Mouse (Mus musculus): ENCODE results near the gene Snd1.
"Not testable (repeated sequence)": the region's sequence is repeated elsewhere in the genome, so short reads cannot be mapped to it uniquely, and the experiment has no call there.

Snd1 gene

GRCm38 (mm10) chr6:28896762-28897320, 421.9 kb downstream of the Snd1 start:
- CTCF ChIA-PET = no interaction called here

- CTCF ChIA-PET = interaction anchor here (0.5 kb wide), 1 partner anchor 53 kb away, joined by 4 read pairs; no protein-coding TSS in a partner anchor
Measured at GRCm38 (mm10) chr6:28897326-28898085, 422.6 kb downstream of the Snd1 start.

- CTCF ChIA-PET = no interaction called here
Measured at GRCm38 (mm10) chr6:28898836-28899235, 423.9 kb downstream of the Snd1 start.

- CTCF ChIA-PET = interaction anchor here (0.7 kb wide), 1 partner anchor 465 kb away, joined by 3 read pairs; no protein-coding TSS in a partner anchor
Measured at GRCm38 (mm10) chr6:28902573-28902972, 427.6 kb downstream of the Snd1 start.

GRCm38 (mm10) chr6:28904417-28904816, 429.5 kb downstream of the Snd1 start:
- CTCF ChIA-PET = no interaction called here

- CTCF ChIA-PET = no interaction called here
Measured at GRCm38 (mm10) chr6:28905301-28905700, 430.4 kb downstream of the Snd1 start.

GRCm38 (mm10) chr6:28909866-28910265, 434.9 kb downstream of the Snd1 start:
- CTCF ChIA-PET = no interaction called here

GRCm38 (mm10) chr6:28914981-28915380, 440.0 kb downstream of the Snd1 start:
- CTCF ChIA-PET = interaction anchor here (0.7 kb wide), 1 partner anchor 506 kb away, joined by 3 read pairs; no protein-coding TSS in a partner anchor

- CTCF ChIA-PET = no interaction called here
Measured at GRCm38 (mm10) chr6:28916630-28917029, 441.7 kb downstream of the Snd1 start.

- CTCF ChIA-PET = no interaction called here
Measured at GRCm38 (mm10) chr6:28919346-28919745, 444.4 kb downstream of the Snd1 start.

- CTCF ChIA-PET = no interaction called here
Measured at GRCm38 (mm10) chr6:28922371-28922770, 447.4 kb downstream of the Snd1 start.

- CTCF ChIA-PET = no interaction called here
Measured at GRCm38 (mm10) chr6:28923091-28923824, 448.3 kb downstream of the Snd1 start.

- CTCF ChIA-PET = no interaction called here
Measured at GRCm38 (mm10) chr6:28923837-28924236, 448.9 kb downstream of the Snd1 start.

- CTCF ChIA-PET = not testable (repeated sequence)
Measured at GRCm38 (mm10) chr6:28927987-28928386, 453.0 kb downstream of the Snd1 start.

GRCm38 (mm10) chr6:28929169-28929803, 454.3 kb downstream of the Snd1 start:
- CTCF ChIA-PET = not testable (repeated sequence)

GRCm38 (mm10) chr6:28931234-28931633, 456.3 kb downstream of the Snd1 start:
- CTCF ChIA-PET = interaction anchor here (0.6 kb wide), 1 partner anchor 62 kb away, joined by 5 read pairs; no protein-coding TSS in a partner anchor

- CTCF ChIA-PET = interaction anchor here (0.6 kb wide), 1 partner anchor 62 kb away, joined by 5 read pairs; no protein-coding TSS in a partner anchor
Measured at GRCm38 (mm10) chr6:28931636-28932327, 456.8 kb downstream of the Snd1 start.

- CTCF ChIA-PET = no interaction called here
Measured at GRCm38 (mm10) chr6:28932328-28932937, 457.5 kb downstream of the Snd1 start.

- CTCF ChIA-PET = no interaction called here
Measured at GRCm38 (mm10) chr6:28935736-28936135, 460.8 kb downstream of the Snd1 start.

- CTCF ChIA-PET = no interaction called here
Measured at GRCm38 (mm10) chr6:28947254-28947653, 472.3 kb downstream of the Snd1 start.

- CTCF ChIA-PET = no interaction called here
Measured at GRCm38 (mm10) chr6:28949269-28949668, 474.3 kb downstream of the Snd1 start.
